Mouse (Mus musculus) C2C12 (cell line): ENCODE results near the gene Cacna1e. TPM values are rescaled to one million over a fixed set of nuclear protein-coding genes. Genes with fewer than 3 reads are reported as not detected.

Experiments used
- H3K27me3 ChIP-seq: one replicate; pipeline ENCODE4 v1.6.1; 2011; ENCODE audit not compliant: control insufficient read depth, insufficient read depth, insufficient read length
- H3K36me3 ChIP-seq: one replicate; pipeline ENCODE4 v1.6.1; 2011; ENCODE audit not compliant: control insufficient read depth, insufficient read depth
- H3K4me3 ChIP-seq: one replicate; pipeline ENCODE4 v1.5.1; 2011; ENCODE audit warnings: mild to moderate bottlenecking, control low read depth; ENCODE audit not compliant: poor library complexity, insufficient read depth, severe bottlenecking
- H3K79me2 ChIP-seq: one replicate; pipeline ENCODE4 v1.6.1; 2011; ENCODE audit not compliant: control insufficient read depth, insufficient read depth
- H3K79me3 ChIP-seq: one replicate; pipeline ENCODE4 v1.6.1; 2011; ENCODE audit warnings: low read depth, control low read depth
- H3ac ChIP-seq: one replicate; pipeline ENCODE3; 2011; ENCODE audit warnings: low read depth; ENCODE audit not compliant: control insufficient read depth, insufficient read length
- CEBPB ChIP-seq: IDR thresholded peaks from one replicate; pipeline ENCODE4 v1.6.1; 2011; ENCODE audit warnings: low read depth, mild to moderate bottlenecking, control low read depth, moderate library complexity
- CTCF ChIP-seq: IDR thresholded peaks from one replicate; pipeline ENCODE4 v1.5.1; 2011; ENCODE audit not compliant: control insufficient read depth, insufficient read depth, insufficient read length
- FOSL1 ChIP-seq: IDR thresholded peaks from one replicate; pipeline ENCODE4 v1.8.0; 2011; ENCODE audit warnings: mild to moderate bottlenecking, low read length; ENCODE audit not compliant: poor library complexity, insufficient read depth, severe bottlenecking
- MAX ChIP-seq: IDR thresholded peaks from one replicate; pipeline ENCODE4 v1.6.1; 2011; ENCODE audit warnings: mild to moderate bottlenecking, control low read depth
- MYOD1 ChIP-seq: IDR thresholded peaks from one replicate; pipeline ENCODE4 v1.6.1; 2011; ENCODE audit warnings: low read depth; ENCODE audit not compliant: control insufficient read depth, insufficient read length
- MYOG ChIP-seq: IDR thresholded peaks from one replicate; pipeline ENCODE4 v1.6.1; 2011; ENCODE audit not compliant: control insufficient read depth, insufficient read length; ENCODE audit errors: extremely low read depth
- USF1 ChIP-seq: IDR thresholded peaks from one replicate; pipeline ENCODE4 v1.6.1; 2011; ENCODE audit warnings: low read depth, mild to moderate bottlenecking, control low read depth, moderate library complexity
- polyA plus RNA-seq: library from polyadenylated mRNA; unstranded; fragments of >200 nt; fragmentation: generic; extraction: Trizol; gene quantifications from one replicate; pipeline ENCODE4 v1.2.1, GENCODE M21; 2012; ENCODE audit warnings: missing spikeins

The Cacna1e gene
- polyA plus RNA-seq, 1 experiment, result not detected

DNA sequence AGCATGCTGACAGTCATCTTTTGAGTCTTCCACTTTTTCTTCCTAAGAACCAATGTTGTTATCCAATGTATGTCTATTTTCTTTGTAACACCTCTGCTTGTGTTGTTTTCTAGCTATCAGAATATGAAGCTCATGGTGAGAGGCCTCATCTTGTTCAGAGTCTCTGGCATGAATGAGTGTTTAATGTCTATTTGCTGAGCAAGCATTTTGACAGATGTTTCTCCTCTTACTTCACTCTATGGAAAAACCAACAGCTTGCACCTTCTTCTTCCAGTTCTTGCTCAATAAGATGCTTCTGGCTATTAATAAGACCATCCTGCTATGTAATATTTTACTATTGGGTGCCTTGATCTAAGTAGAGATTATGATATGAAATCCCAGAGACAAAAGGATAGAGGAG is 346.9 kb downstream of the Cacna1e start:
- Histone ChIP-seq H3K79me2 (no peaks in the 10 kb centered on the region), H3K79me3 (no peaks in the 10 kb centered on the region), H3ac (no peak overlapping the region), H3K27me3 (no peaks in the 10 kb centered on the region), H3K36me3 (no peaks in the 10 kb centered on the region), H3K4me3 (no peak overlapping the region)
- no peak for TF ChIP-seq CEBPB
- TF ChIP-seq USF1, result no peak
- TF ChIP-seq MYOD1, result no peak
- no peak for TF ChIP-seq CTCF
- no peak for TF ChIP-seq MYOG
- TF ChIP-seq MAX, result no peak
- TF ChIP-seq FOSL1, result no peak

- Histone ChIP-seq H3K79me3 (no peaks in the 10 kb centered on the region), H3K27me3 (no peaks in the 10 kb centered on the region), H3ac (no peak overlapping the region), H3K4me3 (no peak overlapping the region), H3K79me2 (no peaks in the 10 kb centered on the region), H3K36me3 (no peaks in the 10 kb centered on the region)
- TF ChIP-seq CTCF (no peak), FOSL1 (no peak), MAX (no peak), MYOD1 (no peak), USF1 (no peak), MYOG (no peak)
Measured at GRCm38 (mm10) chr1:154536763-154537162, 347.5 kb downstream of the Cacna1e start.

- Histone ChIP-seq H3K79me3 (no peaks in the 10 kb centered on the region), H3K36me3 (no peaks in the 10 kb centered on the region), H3ac (no peak overlapping the region), H3K27me3 (no peaks in the 10 kb centered on the region), H3K4me3 (no peak overlapping the region), H3K79me2 (no peaks in the 10 kb centered on the region)
- TF ChIP-seq MAX (no peak), CTCF (no peak), MYOG (no peak), FOSL1 (no peak), USF1 (no peak), MYOD1 (no peak), CEBPB (no peak)
Measured at GRCm38 (mm10) chr1:154532987-154533940, 351.0 kb downstream of the Cacna1e start.

GRCm38 (mm10) chr1:154529666-154530065 is 354.6 kb downstream of the Cacna1e start:
- TF ChIP-seq USF1 (no peak), MAX (no peak), FOSL1 (no peak), MYOD1 (no peak)
- H3K79me3 ChIP-seq, result no peaks in the 10 kb centered on the region
- H3K79me2 ChIP-seq, result no peaks in the 10 kb centered on the region
- no peaks in the 10 kb centered on the region for H3K36me3 ChIP-seq
- H3K4me3 ChIP-seq, result no peak overlapping the region
- no peaks in the 10 kb centered on the region for H3K27me3 ChIP-seq
- no peak overlapping the region for H3ac ChIP-seq

GRCm38 (mm10) chr1:154528803-154529202 is 355.5 kb downstream of the Cacna1e start:
- TF ChIP-seq MYOD1, result no peak
- no peak for TF ChIP-seq MYOG
- no peak for TF ChIP-seq MAX
- no peak for TF ChIP-seq FOSL1
- TF ChIP-seq USF1, result no peak
- no peak for TF ChIP-seq CEBPB
- H3K79me3 ChIP-seq, result no peaks in the 10 kb centered on the region
- no peaks in the 10 kb centered on the region for H3K36me3 ChIP-seq
- no peaks in the 10 kb centered on the region for H3K79me2 ChIP-seq
- no peak overlapping the region for H3ac ChIP-seq
- no peak overlapping the region for H3K4me3 ChIP-seq
- no peaks in the 10 kb centered on the region for H3K27me3 ChIP-seq

DNA sequence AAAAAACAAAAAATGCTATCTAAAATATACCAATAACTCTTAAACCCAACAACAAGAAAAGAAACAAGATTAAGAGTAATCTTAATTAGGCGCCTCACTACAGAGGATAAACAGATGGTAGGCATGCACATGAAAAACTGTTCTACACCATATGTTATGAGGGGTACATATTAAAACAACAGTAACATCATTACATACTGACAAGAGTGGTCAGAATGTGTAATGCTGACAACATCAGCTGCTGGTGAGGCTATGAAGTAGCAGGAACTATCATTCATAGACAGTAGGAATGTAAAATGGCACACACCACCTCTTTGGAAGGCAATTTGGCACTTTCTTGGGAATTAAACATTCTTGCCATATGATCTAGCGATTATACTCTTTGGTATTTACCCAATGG is 363.6 kb downstream of the Cacna1e start:
- no peak overlapping the region for H3K4me3 ChIP-seq
- no peaks in the 10 kb centered on the region for H3K36me3 ChIP-seq
- H3K79me3 ChIP-seq, result no peaks in the 10 kb centered on the region
- no peaks in the 10 kb centered on the region for H3K79me2 ChIP-seq
- no peak overlapping the region for H3ac ChIP-seq
- TF ChIP-seq CTCF (no peak), MYOD1 (no peak)
- H3K27me3 ChIP-seq, result no peaks in the 10 kb centered on the region
